Mouse (Mus musculus): Measurements from ENCODE around the gene Rab3ip.

DNA sequence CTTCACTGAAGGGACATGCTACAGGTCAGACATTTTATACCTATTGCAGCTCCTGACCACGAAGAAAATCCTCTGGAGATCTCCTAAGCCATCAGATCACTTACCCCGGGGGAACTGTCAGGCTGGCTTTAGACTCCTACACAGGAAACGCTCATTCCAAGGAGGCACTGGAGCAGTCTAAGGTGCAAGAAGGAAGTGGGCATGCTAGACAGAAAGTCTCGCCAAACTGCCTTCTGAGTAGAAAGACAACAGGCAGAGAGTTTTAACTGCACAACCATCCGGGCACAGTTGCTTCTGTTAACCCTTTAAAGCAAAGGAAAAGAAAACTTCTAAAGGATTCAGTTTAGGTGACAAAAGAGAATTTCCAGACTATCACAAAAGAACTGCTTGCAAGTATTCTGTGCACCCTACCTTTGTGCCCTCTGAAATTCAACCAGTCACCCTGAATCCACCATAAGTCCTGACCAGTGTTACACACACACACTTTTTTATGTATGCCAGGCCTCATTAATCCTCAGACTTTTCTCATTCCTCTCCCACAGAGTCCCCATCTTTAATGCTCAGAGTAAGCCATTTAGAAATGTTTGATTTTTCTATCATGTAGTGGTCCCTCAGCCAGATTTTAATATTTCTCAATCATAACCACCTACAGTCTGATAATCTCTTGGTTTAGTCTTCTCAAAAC, 7.4 kb upstream of the Rab3ip start:
- no peak for TF ChIP-seq CTCF (IDR thresholded peaks at IDR 0.05; ENCODE audit: low read depth)
- no peak for TF ChIP-seq EP300 (IDR thresholded peaks at IDR 0.05; ENCODE audit: low read depth)
